ENCODE assay signal across 9 mouse cellular contexts in genomic region chr13:104289176-104289575, GRCm38 (mm10). TPM values are rescaled to one million over a fixed set of nuclear protein-coding genes. Genes with fewer than 3 reads are reported as not detected.
DNase-seq lines count a peak whose midpoint lies in the region; ATAC-seq lines count a peak whose summit lies in the region.
"Had no signal": no experiment of that assay in that cellular context is flagged by ENCODE, and none has a peak within 500 bp of the region (broad histone marks: within the 10 kb centered on the region; RNA-seq: fewer than 3 reads in every experiment).

No protein-coding gene starts in this region.

- no peaks in the 10 kb centered on the region for H3K27me3 ChIP-seq in forebrain, embryonic 12.5 days
- H3K27me3 ChIP-seq in forebrain, embryonic 11.5 days (ENCODE audit: control insufficient read depth, insufficient read depth, low read length): no peaks in the 10 kb centered on the region
- no peaks in the 10 kb centered on the region for H3K27me3 ChIP-seq in lung, embryonic 15.5 days
- H3K27me3 ChIP-seq in forebrain, embryonic 14.5 days (replicated peaks; ENCODE audit: control insufficient read depth, insufficient read depth, low read length): no peaks in the 10 kb centered on the region
- H3K27me3 ChIP-seq in midbrain, embryonic 15.5 days (replicated peaks): no peaks in the 10 kb centered on the region

- H3K4me3 ChIP-seq in forebrain, embryonic 12.5 days (replicated peaks): no peak overlapping the region
- H3K4me3 ChIP-seq in forebrain, embryonic 11.5 days (ENCODE audit: low read depth, low read length): no peak overlapping the region
- H3K4me3 ChIP-seq in lung, embryonic 15.5 days: peak overlapping the region; percentile 47; the same call in 1 of the 2 replicates
- H3K4me3 ChIP-seq in forebrain, embryonic 14.5 days (ENCODE audit: low read depth, low read length): peak overlapping the region; percentile 34; the same call in 1 of the 2 replicates
- H3K4me3 ChIP-seq in midbrain, embryonic 15.5 days: no peak overlapping the region

- H3K27ac ChIP-seq in forebrain, embryonic 12.5 days: no peak overlapping the region
- no peak overlapping the region for H3K27ac ChIP-seq in forebrain, embryonic 11.5 days (ENCODE audit: low read depth, low read length)
- 0 out of 2 replicates have a peak overlapping the region, but pooled peaks have one; percentile 92 for H3K27ac ChIP-seq in lung, embryonic 15.5 days
- no peak overlapping the region for H3K27ac ChIP-seq in forebrain, embryonic 14.5 days (ENCODE audit: low read depth, low read length)
- H3K27ac ChIP-seq in midbrain, embryonic 15.5 days: no peak overlapping the region
- H3K27ac ChIP-seq: liver, embryonic 14.5 days had no signal

- no peak for ATAC-seq in forebrain, embryonic 12.5 days (ENCODE audit: low FRiP score)
- ATAC-seq in forebrain, embryonic 11.5 days (replicated peaks; ENCODE audit: low FRiP score): no peak
- no peak for ATAC-seq in lung, embryonic 15.5 days (ENCODE audit: borderline replicate concordance, extremely low read depth, low FRiP score, low TSS enrichment)
- no peak for ATAC-seq in forebrain, embryonic 14.5 days
- ATAC-seq in midbrain, embryonic 15.5 days (replicated peaks): no peak

- no peaks in the 10 kb centered on the region for H3K36me3 ChIP-seq in forebrain, embryonic 12.5 days (replicated peaks)
- H3K36me3 ChIP-seq in forebrain, embryonic 11.5 days (ENCODE audit: control insufficient read depth, insufficient read depth, low read length): no peaks in the 10 kb centered on the region
- H3K36me3 ChIP-seq in lung, embryonic 15.5 days: no peaks in the 10 kb centered on the region
- H3K36me3 ChIP-seq in forebrain, embryonic 14.5 days (ENCODE audit: control insufficient read depth, insufficient read depth, low read length): no peaks in the 10 kb centered on the region
- H3K36me3 ChIP-seq in midbrain, embryonic 15.5 days (replicated peaks): no peaks in the 10 kb centered on the region

- DNase-seq in forebrain, embryonic 11.5 days (ENCODE audit: low spot score): no peak
- no peak for DNase-seq in lung, adult 18-20 months
- peak; percentile 12 for DNase-seq in forebrain, embryonic 14.5 days (ENCODE audit: low spot score)
- no peak for DNase-seq in cerebellum, postnatal 4 days (ENCODE audit: low spot score in 2 of 2)
- DNase-seq in gastrocnemius, postnatal 36 days: no peak

- intact Hi-C loops in gastrocnemius, postnatal 36 days (cut with DNase I): loop anchor here (5.0 kb wide), 2 partner anchors 393 to 653 kb away; no protein-coding TSS in a partner anchor

- H3K4me1 ChIP-seq in forebrain, embryonic 12.5 days: peaks cover 13% of the 10 kb centered on the region
- peaks cover 6% of the 10 kb centered on the region; the same call in 1 of the 2 replicates for H3K4me1 ChIP-seq in forebrain, embryonic 11.5 days (replicated peaks; ENCODE audit: control insufficient read depth, insufficient read depth, low read length)
- peaks cover 16% of the 10 kb centered on the region for H3K4me1 ChIP-seq in lung, embryonic 15.5 days
- H3K4me1 ChIP-seq in forebrain, embryonic 14.5 days (ENCODE audit: control insufficient read depth, insufficient read depth, low read length): peaks cover 13% of the 10 kb centered on the region
- peaks cover 25% of the 10 kb centered on the region; the same call in 1 of the 2 replicates for H3K4me1 ChIP-seq in midbrain, embryonic 15.5 days

- no peak overlapping the region for H3K9ac ChIP-seq in forebrain, embryonic 12.5 days
- no peak overlapping the region for H3K9ac ChIP-seq in forebrain, embryonic 11.5 days (ENCODE audit: low read length)
- H3K9ac ChIP-seq in lung, embryonic 15.5 days: no peak overlapping the region
- H3K9ac ChIP-seq in forebrain, embryonic 14.5 days (ENCODE audit: low read length): no peak overlapping the region
- H3K9ac ChIP-seq in midbrain, embryonic 15.5 days: no peak overlapping the region
- H3K9ac ChIP-seq: liver, embryonic 14.5 days had no signal

- no peaks in the 10 kb centered on the region for H3K9me3 ChIP-seq in forebrain, embryonic 12.5 days
- H3K9me3 ChIP-seq in forebrain, embryonic 11.5 days (ENCODE audit: control insufficient read depth, low read length): no peaks in the 10 kb centered on the region
- H3K9me3 ChIP-seq in lung, embryonic 15.5 days: no peaks in the 10 kb centered on the region
- H3K9me3 ChIP-seq in forebrain, embryonic 14.5 days (replicated peaks; ENCODE audit: control insufficient read depth, low read length): no peaks in the 10 kb centered on the region
- H3K9me3 ChIP-seq in midbrain, embryonic 15.5 days: no peaks in the 10 kb centered on the region

- H3K4me2 ChIP-seq in forebrain, embryonic 12.5 days: peak overlapping the region; percentile 50; the same call in 1 of the 2 replicates
- no peak overlapping the region for H3K4me2 ChIP-seq in forebrain, embryonic 11.5 days (ENCODE audit: low read depth, low read length, severe bottlenecking)
- H3K4me2 ChIP-seq in lung, embryonic 15.5 days: peak overlapping the region; percentile 71
- peak overlapping the region; percentile 71 for H3K4me2 ChIP-seq in forebrain, embryonic 14.5 days (ENCODE audit: low read length)
- peak overlapping the region; percentile 80; the same call in 1 of the 2 replicates for H3K4me2 ChIP-seq in midbrain, embryonic 15.5 days

RNA-seq across cellular contexts. Expression of gene Adamts6, which starts 1.5 kb away (rescaled TPM):
- polyA plus RNA-seq in forebrain, embryonic 12.5 days (2016; fragmentation: Nextera tagmentation; extraction: Ambion mirVana): 3.1 and 4.5 TPM in 2 replicates
- polyA plus RNA-seq in forebrain, embryonic 11.5 days (2014; fragmentation: Nextera tagmentation; extraction: Ambion mirVana): 2.9 and 3.2 TPM in 2 replicates
- polyA plus RNA-seq in lung, embryonic 15.5 days (2015; fragmentation: Nextera tagmentation; extraction: Ambion mirVana): 2.9 and 3.6 TPM in 2 replicates
- polyA plus RNA-seq in forebrain, embryonic 14.5 days (2014; fragmentation: Nextera tagmentation; extraction: Ambion mirVana): 2.0 and 2.2 TPM in 2 replicates
- 1.7 and 1.8 TPM in 2 replicates for polyA plus RNA-seq in midbrain, embryonic 15.5 days (2015; fragmentation: Nextera tagmentation; extraction: Ambion mirVana)
- 1 to 10 TPM in 1 of 2 experiments, under 1 TPM in 1; 0.67 to 1.2 TPM for total RNA-seq in gastrocnemius, postnatal 36 days (2021)

Comparison
In these comparisons a context has a peak if more than half of its experiments do, and no peak if none do; other contexts are left out.
1. H3K4me3 ChIP-seq: peak in lung, embryonic 15.5 days (single experiment) and forebrain, embryonic 14.5 days (single experiment); none in forebrain, embryonic 12.5 days (single experiment), forebrain, embryonic 11.5 days (single experiment) and midbrain, embryonic 15.5 days (single experiment).